Mouse (Mus musculus) neural tube, embryonic 14.5 days (tissue): ENCODE results near the gene Rxra. TPM values are rescaled to one million over a fixed set of nuclear protein-coding genes. Genes with fewer than 3 reads are reported as not detected.

Experiments
- ATAC-seq: fragments of 200-750 bp; cut with Nextera tagmentation; 2 replicates; pipeline ENCODE4 v1.8.0; 2017; ENCODE audit warnings: low read depth, mild to moderate bottlenecking, moderate TSS enrichment, moderate library complexity
- H3K27ac ChIP-seq: fragments of 300-500 bp; sonication (generic); 2 replicates; pipeline ENCODE4 v1.5.1; 2014; ENCODE audit warnings: low read depth, mild to moderate bottlenecking, control low read depth, low read length, moderate library complexity, mixed read lengths
- H3K27me3 ChIP-seq: fragments of 300-500 bp; sonication (generic); 2 replicates; pipeline ENCODE4 v1.6.1; 2014; ENCODE audit warnings: low read length; ENCODE audit not compliant: control insufficient read depth, insufficient read depth
- H3K36me3 ChIP-seq: fragments of 300-500 bp; sonication (generic); 2 replicates; pipeline ENCODE4 v1.6.1; 2014; ENCODE audit warnings: low read length, mixed read lengths; ENCODE audit not compliant: control insufficient read depth, insufficient read depth
- H3K4me1 ChIP-seq: fragments of 300-500 bp; sonication (generic); 2 replicates; pipeline ENCODE4 v1.6.1; 2014; ENCODE audit warnings: low read length; ENCODE audit not compliant: control insufficient read depth, insufficient read depth
- H3K4me2 ChIP-seq: fragments of 300-500 bp; sonication (generic); 2 replicates; pipeline ENCODE4 v1.6.1; 2014; ENCODE audit warnings: mild to moderate bottlenecking, low read depth, low read length, control low read depth
- H3K4me3 ChIP-seq: fragments of 300-500 bp; sonication (generic); 2 replicates; pipeline ENCODE4 v1.5.1; 2014; ENCODE audit warnings: low read depth, low read length, control low read depth, mixed read lengths
- H3K9ac ChIP-seq: fragments of 300-500 bp; sonication (generic); replicated peaks from 2 replicates; pipeline ENCODE4 v1.6.1; 2014; ENCODE audit warnings: low read depth, mild to moderate bottlenecking, control low read depth, low read length, mixed read lengths
- H3K9me3 ChIP-seq: fragments of 300-500 bp; sonication (generic); 2 replicates; pipeline ENCODE4 v1.6.1; 2016; ENCODE audit warnings: low read length; ENCODE audit not compliant: control insufficient read depth
- WGBS: fragments of 180-500 bp; shearing (Covaris S2); extraction: QIAGEN DNeasy Blood & Tissue Kit; methylation state at CpG from one replicate; pipeline ENCODE4 v1.1.7; 2014; 5-methylcytosine and 5-hydroxymethylcytosine counted together
- polyA plus RNA-seq: library from polyadenylated mRNA; unstranded; fragments of >200 nt; fragmentation: Nextera tagmentation; extraction: Ambion mirVana; gene quantifications from 2 replicates; pipeline ENCODE4 v1.2.1, GENCODE M21; 2014

Gene Rxra
- polyA plus RNA-seq, 1 experiment from 2014 or later: 1.6 TPM

- no peak overlapping the region for H3K4me2 ChIP-seq
- WGBS: 64% methylated on average over 2 of the region's 2 CpGs
- no peak overlapping the region for H3K9ac ChIP-seq
- H3K27ac ChIP-seq: no peak overlapping the region
- H3K4me1 ChIP-seq: peaks cover 21% of the 10 kb centered on the region
- H3K36me3 ChIP-seq: peaks cover 3% of the 10 kb centered on the region; the same call in 1 of the 2 replicates
- H3K27me3 ChIP-seq: no peaks in the 10 kb centered on the region; the same call in 1 of the 2 replicates
- H3K4me3 ChIP-seq: no peak overlapping the region
- ATAC-seq: no peak
- no peaks in the 10 kb centered on the region for H3K9me3 ChIP-seq
Measured at GRCm38 (mm10) chr2:27746854-27747253, 70.6 kb downstream of the Rxra start.

GRCm38 (mm10) chr2:27748984-27749383 is 72.7 kb downstream of the Rxra start:
- WGBS: 80% methylated on average over 11 of the region's 11 CpGs
- ATAC-seq: no peak
- no peaks in the 10 kb centered on the region; the same call in 1 of the 2 replicates for H3K27me3 ChIP-seq

GRCm38 (mm10) chr2:27750399-27751134 is 74.3 kb downstream of the Rxra start:
- Histone ChIP-seq H3K4me3 (no peak overlapping the region), H3K4me1 (peaks cover 15% of the 10 kb centered on the region), H3K36me3 (peaks cover 6% of the 10 kb centered on the region), H3K9ac (no peak overlapping the region), H3K4me2 (no peak overlapping the region), H3K9me3 (no peaks in the 10 kb centered on the region), H3K27me3 (no peaks in the 10 kb centered on the region; the same call in 1 of the 2 replicates), H3K27ac (no peak overlapping the region)
- 77% methylated on average over 12 of the region's 12 CpGs for WGBS
- ATAC-seq: no peak

More at GRCm38 (mm10) chr2:27748984-27749383, 72.7 kb downstream of the Rxra start:
- Histone ChIP-seq H3K9ac (no peak overlapping the region), H3K4me2 (no peak overlapping the region), H3K9me3 (no peaks in the 10 kb centered on the region), H3K4me1 (peaks cover 21% of the 10 kb centered on the region), H3K36me3 (peaks cover 6% of the 10 kb centered on the region), H3K4me3 (no peak overlapping the region), H3K27ac (no peak overlapping the region)

- Histone ChIP-seq H3K36me3 (peaks cover 7% of the 10 kb centered on the region), H3K27me3 (no peaks in the 10 kb centered on the region; the same call in 1 of the 2 replicates), H3K4me1 (peaks cover 10% of the 10 kb centered on the region), H3K9me3 (no peaks in the 10 kb centered on the region), H3K4me2 (no peak overlapping the region), H3K9ac (no peak overlapping the region), H3K4me3 (no peak overlapping the region), H3K27ac (no peak overlapping the region)
- ATAC-seq: no peak
- 83% methylated on average over 7 of the region's 7 CpGs for WGBS
Measured at GRCm38 (mm10) chr2:27751135-27751519, 74.9 kb downstream of the Rxra start.

GRCm38 (mm10) chr2:27751803-27752202 is 75.6 kb downstream of the Rxra start:
- Histone ChIP-seq H3K9me3 (no peaks in the 10 kb centered on the region), H3K36me3 (peaks cover 9% of the 10 kb centered on the region), H3K27ac (no peak overlapping the region), H3K27me3 (no peaks in the 10 kb centered on the region; the same call in 1 of the 2 replicates), H3K9ac (no peak overlapping the region), H3K4me2 (no peak overlapping the region), H3K4me3 (no peak overlapping the region), H3K4me1 (peaks cover 3% of the 10 kb centered on the region; the same call in 1 of the 2 replicates)
- 97% methylated on average over 4 of the region's 4 CpGs for WGBS
- no peak for ATAC-seq

- ATAC-seq: no peak
- H3K36me3 ChIP-seq: peaks cover 9% of the 10 kb centered on the region
- no peaks in the 10 kb centered on the region for H3K9me3 ChIP-seq
- no peak overlapping the region for H3K27ac ChIP-seq
- H3K4me3 ChIP-seq: no peak overlapping the region
- no peak overlapping the region for H3K4me2 ChIP-seq
- H3K9ac ChIP-seq: no peak overlapping the region
- peaks cover 17% of the 10 kb centered on the region for H3K4me1 ChIP-seq
- 94% methylated on average over 9 of the region's 9 CpGs for WGBS
- H3K27me3 ChIP-seq: no peaks in the 10 kb centered on the region
Measured at GRCm38 (mm10) chr2:27754094-27754493, 77.9 kb downstream of the Rxra start.

- no peaks in the 10 kb centered on the region for H3K9me3 ChIP-seq
- H3K36me3 ChIP-seq: peaks cover 6% of the 10 kb centered on the region
- H3K4me3 ChIP-seq: no peak overlapping the region
- no peak for ATAC-seq
- H3K27ac ChIP-seq: no peak overlapping the region
- peaks cover 21% of the 10 kb centered on the region for H3K4me1 ChIP-seq
- H3K27me3 ChIP-seq: no peaks in the 10 kb centered on the region
- H3K4me2 ChIP-seq: no peak overlapping the region
- WGBS: 89% methylated on average over 13 of the region's 13 CpGs
- no peak overlapping the region for H3K9ac ChIP-seq
Measured at GRCm38 (mm10) chr2:27755986-27756641, 79.9 kb downstream of the Rxra start.

- Histone ChIP-seq H3K27me3 (no peaks in the 10 kb centered on the region), H3K4me3 (no peak overlapping the region), H3K9me3 (no peaks in the 10 kb centered on the region), H3K4me1 (peaks cover 26% of the 10 kb centered on the region), H3K27ac (peak overlapping the region; percentile 57), H3K9ac (no peak overlapping the region), H3K36me3 (peaks cover 3% of the 10 kb centered on the region; the same call in 1 of the 2 replicates), H3K4me2 (no peak overlapping the region)
- peak; percentile 76 for ATAC-seq
- WGBS: 54% methylated on average over 20 of the region's 20 CpGs
Measured at GRCm38 (mm10) chr2:27758414-27759301, 82.4 kb downstream of the Rxra start.
